Mouse (Mus musculus) cortical plate, adult 2 months (tissue): ENCODE results near the gene Slain2.

Experiments used
- CTCF ChIP-seq: fragments of 200-500 bp; IDR thresholded peaks from 2 replicates; pipeline ENCODE4 v1.5.1; 2011; ENCODE audit warnings: mild to moderate bottlenecking, control low read depth, low read length; ENCODE audit not compliant: insufficient read depth; ENCODE audit errors: extremely low read depth
- POLR2A ChIP-seq: fragments of 200-500 bp; IDR thresholded peaks from 2 replicates; pipeline ENCODE4 v1.6.1; 2011; ENCODE audit warnings: mild to moderate bottlenecking, low read length, control low read depth; ENCODE audit not compliant: insufficient read depth; ENCODE audit errors: extremely low read depth

DNA sequence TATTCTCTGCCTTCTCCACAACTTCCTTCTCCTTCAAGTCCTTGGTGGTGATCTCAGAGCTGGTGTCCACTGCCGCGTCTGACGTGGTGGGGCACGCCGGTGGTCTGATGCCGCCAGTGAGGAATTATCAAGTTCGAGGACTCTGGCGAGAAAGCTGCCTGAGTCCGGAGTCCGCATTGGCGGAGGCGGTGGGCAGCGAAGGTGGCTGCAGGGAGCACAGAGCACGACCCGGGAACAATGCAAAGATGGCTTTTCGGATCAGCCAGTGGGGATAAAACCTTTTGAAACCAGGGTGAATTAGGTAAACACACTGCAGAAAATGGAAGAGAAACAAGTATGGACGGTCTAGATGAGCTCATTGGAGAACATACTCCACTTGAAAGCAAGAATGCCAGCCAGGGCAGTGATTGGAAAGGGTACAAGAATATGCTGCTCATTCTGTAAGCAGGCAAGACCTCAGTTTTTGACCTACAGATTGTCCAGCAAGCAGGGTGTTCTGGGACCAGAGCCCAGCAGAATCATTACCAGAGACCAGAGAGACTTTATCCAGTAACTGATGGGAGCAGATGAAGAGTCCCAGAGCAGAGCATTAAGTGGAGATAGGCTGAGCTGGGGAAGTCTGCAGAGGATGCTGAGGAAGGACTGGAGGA is 19.0 kb downstream of the Slain2 start:
- TF ChIP-seq CTCF, result no peak
- TF ChIP-seq POLR2A, result no peak
